Mouse (Mus musculus): ENCODE results near the gene Ttc39b.

Ttc39b gene

GRCm38 (mm10) chr4:83323910-83324684 lies at the start of gene Ttc39b:
TSS of gene Ttc39b (minus strand) at chr4:83324255.
- DNase-seq (ENCODE audit: low read depth, low spot score) = peak; percentile 98

GRCm38 (mm10) chr4:83373381-83373780 lies 49.3 kb upstream of the Ttc39b start:
- DNase-seq (ENCODE audit: low read depth, low spot score) = no peak

- no peak for DNase-seq (ENCODE audit: low read depth, low spot score)
Measured at GRCm38 (mm10) chr4:83357738-83358137, 33.7 kb upstream of the Ttc39b start.

GRCm38 (mm10) chr4:83354786-83355185 lies 30.7 kb upstream of the Ttc39b start:
- DNase-seq (ENCODE audit: low read depth, low spot score) = peak; percentile 66

- DNase-seq (ENCODE audit: low read depth, low spot score) = peak; percentile 15
Measured at GRCm38 (mm10) chr4:83353949-83354348, 29.9 kb upstream of the Ttc39b start.

- no peak for DNase-seq (ENCODE audit: low read depth, low spot score)
Measured at GRCm38 (mm10) chr4:83353276-83353675, 29.2 kb upstream of the Ttc39b start.

GRCm38 (mm10) chr4:83350719-83351118 lies 26.7 kb upstream of the Ttc39b start:
- no peak for DNase-seq (ENCODE audit: low read depth, low spot score)

GRCm38 (mm10) chr4:83348970-83349369 lies 24.9 kb upstream of the Ttc39b start:
- DNase-seq (ENCODE audit: low read depth, low spot score) = peak; percentile 12

GRCm38 (mm10) chr4:83343895-83344294 lies 19.8 kb upstream of the Ttc39b start:
- DNase-seq (ENCODE audit: low read depth, low spot score) = peak; percentile 56

- no peak for DNase-seq (ENCODE audit: low read depth, low spot score)
Measured at GRCm38 (mm10) chr4:83343146-83343823, 19.2 kb upstream of the Ttc39b start.

- DNase-seq (ENCODE audit: low read depth, low spot score) = no peak
Measured at GRCm38 (mm10) chr4:83342268-83342970, 18.4 kb upstream of the Ttc39b start.

GRCm38 (mm10) chr4:83339393-83339792 lies 15.3 kb upstream of the Ttc39b start:
- no peak for DNase-seq (ENCODE audit: low read depth, low spot score)

GRCm38 (mm10) chr4:83337717-83338116 lies 13.7 kb upstream of the Ttc39b start:
- DNase-seq (ENCODE audit: low read depth, low spot score) = no peak

- DNase-seq (ENCODE audit: low read depth, low spot score) = no peak
Measured at GRCm38 (mm10) chr4:83330369-83330768, 6.3 kb upstream of the Ttc39b start.

- DNase-seq (ENCODE audit: low read depth, low spot score) = no peak
Measured at GRCm38 (mm10) chr4:83329615-83330014, 5.6 kb upstream of the Ttc39b start.

- peak; percentile 80 for DNase-seq (ENCODE audit: low read depth, low spot score)
Measured at GRCm38 (mm10) chr4:83328026-83328945, 4.2 kb upstream of the Ttc39b start.

GRCm38 (mm10) chr4:83327526-83327925 lies 3.5 kb upstream of the Ttc39b start:
- peak; percentile 73 for DNase-seq (ENCODE audit: low read depth, low spot score)

- no peak for DNase-seq (ENCODE audit: low read depth, low spot score)
Measured at GRCm38 (mm10) chr4:83325366-83325765, 1.3 kb upstream of the Ttc39b start.

- DNase-seq (ENCODE audit: low read depth, low spot score) = peak; percentile 82
Measured at GRCm38 (mm10) chr4:83323201-83323903, 703 bp downstream of the Ttc39b start.

- no peak for DNase-seq (ENCODE audit: low read depth, low spot score)
Measured at GRCm38 (mm10) chr4:83319736-83320135, 4.3 kb downstream of the Ttc39b start.

- no peak for DNase-seq (ENCODE audit: low read depth, low spot score)
Measured at GRCm38 (mm10) chr4:83318758-83319157, 5.3 kb downstream of the Ttc39b start.
